Mouse (Mus musculus) forebrain, postnatal 0 days (tissue): ENCODE measurements around the gene Gm826. TPM values are rescaled to one million over a fixed set of nuclear protein-coding genes. Genes with fewer than 3 reads are reported as not detected.

ENCODE experiments used
- ATAC-seq: fragments of 200-750 bp; cut with Nextera tagmentation; 2 replicates; pipeline ENCODE4 v1.8.0; 2017; ENCODE audit warnings: mild to moderate bottlenecking, moderate library complexity
- DNase-seq: peaks from one replicate; pipeline ENCODE4 v3.0.0-alpha.2; 2015
- H3K27ac ChIP-seq: fragments of 300-500 bp; sonication (generic); 2 replicates; pipeline ENCODE4 v1.5.1; 2014; ENCODE audit warnings: low read depth, mild to moderate bottlenecking, antibody characterized with exemption, low read length, moderate library complexity, mixed read lengths
- H3K27me3 ChIP-seq: fragments of 300-500 bp; sonication (generic); 2 replicates; pipeline ENCODE4 v1.6.1; 2014; ENCODE audit warnings: mild to moderate bottlenecking, low read length, mixed read lengths; ENCODE audit not compliant: insufficient read depth
- H3K36me3 ChIP-seq: fragments of 300-500 bp; sonication (generic); 2 replicates; pipeline ENCODE4 v1.6.1; 2014; ENCODE audit warnings: mild to moderate bottlenecking, moderate library complexity; ENCODE audit not compliant: insufficient read depth
- H3K4me1 ChIP-seq: fragments of 300-500 bp; sonication (generic); 2 replicates; pipeline ENCODE4 v1.6.1; 2014; ENCODE audit warnings: antibody characterized with exemption; ENCODE audit not compliant: insufficient read depth
- H3K4me2 ChIP-seq: fragments of 300-500 bp; sonication (generic); 2 replicates; pipeline ENCODE4 v1.6.1; 2014; ENCODE audit warnings: low read depth, mild to moderate bottlenecking, moderate library complexity
- H3K4me3 ChIP-seq: fragments of 300-500 bp; sonication (generic); 2 replicates; pipeline ENCODE4 v1.5.1; 2014; ENCODE audit warnings: low read depth, low read length, mixed read lengths
- H3K9ac ChIP-seq: fragments of 300-500 bp; sonication (generic); 2 replicates; pipeline ENCODE4 v1.6.1; 2014; ENCODE audit warnings: mild to moderate bottlenecking
- H3K9me3 ChIP-seq: fragments of 300-500 bp; sonication (generic); 2 replicates; pipeline ENCODE4 v1.6.1; 2016; ENCODE audit warnings: low read length
- CTCF ChIP-seq: sonication (generic); IDR thresholded peaks from 2 replicates; pipeline ENCODE4 v1.5.1; 2016; ENCODE audit warnings: antibody characterized with exemption, control low read depth, low read depth
- WGBS: fragments of 180-500 bp; shearing (Covaris S2); extraction: QIAGEN DNeasy Blood & Tissue Kit; methylation state at CpG from one replicate; pipeline ENCODE4 v1.1.7; 2014; 5-methylcytosine and 5-hydroxymethylcytosine counted together
- polyA plus RNA-seq: library from polyadenylated mRNA; unstranded; fragments of >200 nt; fragmentation: Nextera tagmentation; extraction: Ambion mirVana; gene quantifications from 2 replicates; pipeline ENCODE4 v1.2.1, GENCODE M21; 2015
- total RNA-seq: library from RNA; depleted of rRNA; stranded (reverse); fragments of >200 nt; gene quantifications from 2 replicates; pipeline ENCODE4 v1.2.3, GENCODE M21; 2014

The Gm826 gene
- total and polyA plus RNA-seq, 2 experiments from 2014 or later = 0.19 TPM; not detected in 1

DNA sequence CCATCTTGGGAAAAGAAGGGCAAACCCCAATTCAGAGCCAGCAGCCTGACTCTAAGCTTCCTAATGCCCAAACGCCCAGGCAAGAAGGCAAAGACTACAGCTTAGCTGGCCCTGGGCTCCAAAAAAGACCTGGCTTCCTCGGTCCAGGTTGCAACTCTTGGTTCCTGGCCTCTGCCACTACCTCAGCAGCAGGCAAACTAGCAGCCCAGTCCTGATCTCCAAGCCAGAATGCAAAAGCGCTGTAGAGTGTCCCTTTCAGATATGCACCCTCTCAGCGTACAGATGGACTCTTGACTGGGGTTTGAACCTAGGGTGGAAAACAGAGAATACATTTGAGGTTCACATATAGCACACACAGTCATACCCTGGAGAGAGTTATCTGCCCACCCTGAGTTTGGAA is 29.2 kb upstream of the Gm826 start:
- H3K36me3 ChIP-seq = peaks cover 4% of the 10 kb centered on the region; the same call in 1 of the 2 replicates
- ATAC-seq (no peak), DNase-seq (no peak)
- H3K27ac ChIP-seq = no peak overlapping the region
- peak overlapping the region; percentile 17 for H3K4me2 ChIP-seq
- no peak for TF ChIP-seq CTCF
- H3K4me1 ChIP-seq = peaks cover 9% of the 10 kb centered on the region
- WGBS = 46% methylated on average over 4 of the region's 4 CpGs
- H3K27me3 ChIP-seq = peaks cover 48% of the 10 kb centered on the region
- H3K4me3 ChIP-seq = 0 out of 2 replicates have a peak overlapping the region, but pooled peaks have one; percentile 8
- H3K9me3 ChIP-seq = no peaks in the 10 kb centered on the region
- no peak overlapping the region for H3K9ac ChIP-seq

GRCm38 (mm10) chr2:160361442-160362121 is 27.6 kb upstream of the Gm826 start:
- 0 out of 2 replicates have a peak overlapping the region, but pooled peaks have one; percentile 3 for H3K4me3 ChIP-seq
- WGBS = 20% methylated on average over 16 of the region's 16 CpGs
- ATAC-seq (no peak), DNase-seq (no peak)
- H3K9me3 ChIP-seq = no peaks in the 10 kb centered on the region
- no peak overlapping the region for H3K27ac ChIP-seq
- H3K27me3 ChIP-seq = peaks cover 45% of the 10 kb centered on the region
- H3K4me1 ChIP-seq = peaks cover 7% of the 10 kb centered on the region
- no peak overlapping the region for H3K9ac ChIP-seq
- peaks cover 4% of the 10 kb centered on the region; the same call in 1 of the 2 replicates for H3K36me3 ChIP-seq
- TF ChIP-seq CTCF = no peak
- no peak overlapping the region for H3K4me2 ChIP-seq

DNA sequence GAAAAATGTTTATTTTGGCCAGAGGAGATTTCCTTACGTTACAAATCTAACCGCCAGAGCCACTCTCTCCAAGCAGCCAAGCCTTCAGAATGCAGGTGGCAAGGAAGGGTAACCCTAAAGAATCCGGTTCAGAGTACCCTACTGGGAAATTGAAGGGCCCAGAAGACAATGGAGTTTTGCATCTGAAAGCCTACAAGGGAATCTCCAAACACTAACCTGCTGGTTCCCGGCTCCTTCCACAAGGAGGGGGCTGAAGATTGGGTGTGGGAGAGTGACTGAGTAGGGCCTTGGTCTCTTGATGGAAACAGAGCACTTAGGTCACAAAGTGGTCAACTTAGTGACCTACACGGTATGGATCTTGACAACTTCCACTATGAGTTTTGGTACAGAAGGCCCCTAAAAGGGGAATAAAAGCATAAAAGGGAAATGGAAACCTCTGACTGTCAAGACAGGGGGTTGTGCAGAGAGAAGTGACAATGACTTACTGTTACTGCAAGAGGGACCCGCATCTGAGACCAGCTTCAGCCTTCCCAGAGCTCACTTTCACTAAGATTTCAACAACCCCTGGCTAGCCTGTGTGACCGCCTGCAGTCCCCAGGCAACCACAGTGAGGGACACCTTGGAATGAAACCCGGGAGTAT is 26.4 kb upstream of the Gm826 start:
- DNase-seq (no peak), ATAC-seq (no peak)
- no peak overlapping the region for H3K27ac ChIP-seq
- WGBS = 14% methylated on average over 8 of the region's 8 CpGs
- no peak overlapping the region for H3K4me3 ChIP-seq
- TF ChIP-seq CTCF = no peak
- H3K4me1 ChIP-seq = peaks cover 3% of the 10 kb centered on the region
- H3K4me2 ChIP-seq = no peak overlapping the region
- no peaks in the 10 kb centered on the region for H3K9me3 ChIP-seq
- no peak overlapping the region for H3K9ac ChIP-seq
- peaks cover 43% of the 10 kb centered on the region for H3K27me3 ChIP-seq
- H3K36me3 ChIP-seq = peaks cover 4% of the 10 kb centered on the region; the same call in 1 of the 2 replicates

- Histone ChIP-seq H3K27ac (no peak overlapping the region), H3K4me2 (no peak overlapping the region), H3K9me3 (no peaks in the 10 kb centered on the region), H3K36me3 (peaks cover 4% of the 10 kb centered on the region; the same call in 1 of the 2 replicates), H3K27me3 (peaks cover 38% of the 10 kb centered on the region), H3K9ac (no peak overlapping the region), H3K4me1 (no peaks in the 10 kb centered on the region), H3K4me3 (no peak overlapping the region)
- no peak for TF ChIP-seq CTCF
- ATAC-seq = no peak
- WGBS = 9% methylated on average over 4 of the region's 4 CpGs
- DNase-seq = no peak
Measured at GRCm38 (mm10) chr2:160358896-160359295, 24.9 kb upstream of the Gm826 start.

- DNase-seq (no peak), ATAC-seq (no peak)
- H3K4me2 ChIP-seq = no peak overlapping the region
- H3K4me3 ChIP-seq = no peak overlapping the region
- H3K36me3 ChIP-seq = no peaks in the 10 kb centered on the region
- no peak overlapping the region for H3K9ac ChIP-seq
- H3K4me1 ChIP-seq = no peaks in the 10 kb centered on the region
- no peaks in the 10 kb centered on the region for H3K9me3 ChIP-seq
- TF ChIP-seq CTCF = no peak
- no peak overlapping the region for H3K27ac ChIP-seq
- WGBS = 57% methylated on average over 4 of the region's 4 CpGs
- H3K27me3 ChIP-seq = peaks cover 28% of the 10 kb centered on the region
Measured at GRCm38 (mm10) chr2:160357442-160357841, 23.5 kb upstream of the Gm826 start.

GRCm38 (mm10) chr2:160356132-160356531 is 22.2 kb upstream of the Gm826 start:
- Histone ChIP-seq H3K4me2 (no peak overlapping the region), H3K36me3 (no peaks in the 10 kb centered on the region), H3K4me1 (no peaks in the 10 kb centered on the region), H3K4me3 (no peak overlapping the region), H3K9ac (no peak overlapping the region), H3K27ac (no peak overlapping the region), H3K9me3 (no peaks in the 10 kb centered on the region), H3K27me3 (peaks cover 15% of the 10 kb centered on the region)
- TF ChIP-seq CTCF = peak; percentile 58
- ATAC-seq = no peak
- DNase-seq = no peak
- WGBS = 59% methylated on average over 5 of the region's 5 CpGs

DNA sequence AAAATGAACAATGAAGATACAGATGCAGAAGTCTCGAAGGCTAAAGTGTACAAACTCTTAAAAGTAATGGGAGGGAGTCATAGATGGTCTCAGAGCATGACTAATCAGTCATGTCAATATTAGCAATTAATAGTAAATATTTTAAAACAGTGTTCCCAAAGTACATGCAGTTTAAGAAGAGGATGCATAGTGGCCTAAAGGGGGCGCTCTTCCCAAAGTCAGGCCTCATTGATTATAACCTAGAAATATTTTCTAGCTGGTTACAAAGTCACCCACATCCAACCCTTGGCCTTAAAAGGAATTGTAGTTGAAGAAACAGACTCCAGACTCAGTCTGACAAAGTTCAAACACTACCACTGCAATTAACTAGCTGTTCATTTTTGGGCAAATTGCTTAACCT is 20.4 kb upstream of the Gm826 start:
- DNase-seq = no peak
- 61% methylated on average over 2 of the region's 2 CpGs for WGBS
- H3K4me1 ChIP-seq = no peaks in the 10 kb centered on the region

More for the DNA sequence above, 20.4 kb upstream of the Gm826 start:
- H3K27me3 ChIP-seq = no peaks in the 10 kb centered on the region; the same call in 1 of the 2 replicates
- no peaks in the 10 kb centered on the region for H3K9me3 ChIP-seq
- no peak overlapping the region for H3K9ac ChIP-seq
- no peak for ATAC-seq
- no peak overlapping the region for H3K27ac ChIP-seq
- H3K36me3 ChIP-seq = no peaks in the 10 kb centered on the region
- TF ChIP-seq CTCF = peak; percentile 10; the same call in 1 of the 2 replicates
- H3K4me3 ChIP-seq = no peak overlapping the region
- no peak overlapping the region for H3K4me2 ChIP-seq
